In genomic region chr5:142495321-142496096, GRCm38 (mm10) we compare ENCODE assay signal across 17 mouse cellular contexts. TPM values are rescaled to one million over a fixed set of nuclear protein-coding genes. Genes with fewer than 3 reads are reported as not detected.
DNase-seq lines count a peak whose midpoint lies in the region; ATAC-seq and TF ChIP-seq lines count a peak whose summit lies in the region.
"Had no signal": no experiment of that assay in that cellular context is flagged by ENCODE, and none has a peak within 500 bp of the region (broad histone marks: within the 10 kb centered on the region; RNA-seq: fewer than 3 reads in every experiment).

No protein-coding gene starts in this region.

- no peak overlapping the region for H3K4me2 ChIP-seq in hindbrain, embryonic 16.5 days (ENCODE audit: low read length)
- no peak overlapping the region for H3K4me2 ChIP-seq in hindbrain, embryonic 11.5 days (replicated peaks; ENCODE audit: low read depth, low read length)
- no peak overlapping the region for H3K4me2 ChIP-seq in liver, postnatal 0 days (ENCODE audit: low read depth, low read length)
- H3K4me2 ChIP-seq: liver, embryonic 12.5 days; midbrain, embryonic 11.5 days; neural tube, embryonic 12.5 days had no signal

- WGBS in hindbrain, embryonic 16.5 days = 47% methylated on average over 14 of the region's 14 CpGs
- 56% methylated on average over 14 of the region's 14 CpGs for WGBS in hindbrain, embryonic 11.5 days
- WGBS in liver, postnatal 0 days (ENCODE audit: insufficient replicate concordance) = 58% methylated on average over 14 of the region's 14 CpGs

- peak; percentile 53 for DNase-seq in adrenal gland, postnatal 10 days
- no peak for DNase-seq in adrenal gland, postnatal 4 days (ENCODE audit: low spot score in 2 of 2)
- DNase-seq in hindbrain, embryonic 11.5 days (ENCODE audit: low spot score) = no peak
- DNase-seq in brain, adult 2 months (ENCODE audit: low read depth, low spot score) = peak; percentile 79
- DNase-seq in cerebellum, postnatal 14 days = peak; percentile 71 to 78
- no peak for DNase-seq in liver, postnatal 0 days
- no peak for DNase-seq in kidney, postnatal 10 days
- DNase-seq: forebrain, postnatal 0 days; gastrocnemius, postnatal 14 days; kidney, adult 9 months; lung, postnatal 10 days had no signal

- H3K27ac ChIP-seq in hindbrain, embryonic 16.5 days (ENCODE audit: low read depth, low read length) = no peak overlapping the region; the same call in 1 of the 2 replicates
- no peak overlapping the region for H3K27ac ChIP-seq in hindbrain, embryonic 11.5 days (ENCODE audit: low read depth, low read length)
- H3K27ac ChIP-seq in liver, postnatal 0 days (ENCODE audit: low read depth) = no peak overlapping the region
- H3K27ac ChIP-seq: hindbrain, embryonic 10.5 days; liver, embryonic 12.5 days; neural tube, embryonic 12.5 days had no signal

- peaks cover 13% of the 10 kb centered on the region for H3K36me3 ChIP-seq in hindbrain, embryonic 16.5 days (ENCODE audit: control insufficient read depth, insufficient read depth, low read length)
- no peaks in the 10 kb centered on the region for H3K36me3 ChIP-seq in hindbrain, embryonic 11.5 days (ENCODE audit: control insufficient read depth, insufficient read depth, low read length)
- no peaks in the 10 kb centered on the region for H3K36me3 ChIP-seq in liver, postnatal 0 days (replicated peaks; ENCODE audit: insufficient read depth, low read length)
- H3K36me3 ChIP-seq: hindbrain, embryonic 10.5 days; liver, embryonic 12.5 days; neural tube, embryonic 12.5 days had no signal

- H3K4me1 ChIP-seq in hindbrain, embryonic 16.5 days (ENCODE audit: control insufficient read depth, insufficient read depth, low read depth, low read length) = peaks cover 4% of the 10 kb centered on the region; the same call in 1 of the 2 replicates
- H3K4me1 ChIP-seq in hindbrain, embryonic 11.5 days (replicated peaks; ENCODE audit: control insufficient read depth, insufficient read depth, low read length) = no peaks in the 10 kb centered on the region
- H3K4me1 ChIP-seq in liver, postnatal 0 days (ENCODE audit: insufficient read depth) = no peaks in the 10 kb centered on the region
- H3K4me1 ChIP-seq: liver, embryonic 12.5 days had no signal

- ATAC-seq in hindbrain, embryonic 16.5 days = 0 out of 2 replicates have a peak, but pooled peaks have one; percentile 19
- no peak for ATAC-seq in hindbrain, embryonic 11.5 days (ENCODE audit: low FRiP score)
- ATAC-seq in liver, postnatal 0 days = no peak
- ATAC-seq: forebrain, postnatal 0 days; liver, embryonic 12.5 days had no signal

- H3K27me3 ChIP-seq in hindbrain, embryonic 16.5 days (replicated peaks; ENCODE audit: control insufficient read depth, insufficient read depth, low read length) = no peaks in the 10 kb centered on the region
- H3K27me3 ChIP-seq in hindbrain, embryonic 11.5 days (ENCODE audit: control insufficient read depth, insufficient read depth, low read length) = no peaks in the 10 kb centered on the region
- H3K27me3 ChIP-seq in liver, postnatal 0 days (ENCODE audit: insufficient read depth, low read length) = no peaks in the 10 kb centered on the region
- H3K27me3 ChIP-seq: neural tube, embryonic 12.5 days had no signal

- no peak overlapping the region for H3K4me3 ChIP-seq in hindbrain, embryonic 16.5 days (ENCODE audit: low read length)
- no peak overlapping the region for H3K4me3 ChIP-seq in hindbrain, embryonic 11.5 days (ENCODE audit: low read depth, low read length)
- H3K4me3 ChIP-seq in liver, postnatal 0 days (ENCODE audit: low read depth, low read length) = no peak overlapping the region
- H3K4me3 ChIP-seq: hindbrain, embryonic 10.5 days; liver, embryonic 12.5 days; neural tube, embryonic 12.5 days had no signal

- no peak for TF ChIP-seq EP300 in liver, postnatal 0 days (IDR thresholded peaks at IDR 0.05; ENCODE audit: low read depth)

- H3K9me3 ChIP-seq in hindbrain, embryonic 16.5 days (ENCODE audit: control insufficient read depth, low read length) = no peaks in the 10 kb centered on the region
- no peaks in the 10 kb centered on the region for H3K9me3 ChIP-seq in hindbrain, embryonic 11.5 days (ENCODE audit: control insufficient read depth, low read length)
- no peaks in the 10 kb centered on the region for H3K9me3 ChIP-seq in liver, postnatal 0 days (ENCODE audit: low read length)
- H3K9me3 ChIP-seq: hindbrain, embryonic 10.5 days; liver, embryonic 12.5 days; neural tube, embryonic 12.5 days had no signal

- TF ChIP-seq CTCF in liver, postnatal 0 days (IDR thresholded peaks at IDR 0.05; ENCODE audit: low read depth) = no peak

- H3K9ac ChIP-seq in hindbrain, embryonic 16.5 days (ENCODE audit: low read depth, low read length) = no peak overlapping the region
- no peak overlapping the region for H3K9ac ChIP-seq in hindbrain, embryonic 11.5 days (ENCODE audit: low read depth, low read length)
- H3K9ac ChIP-seq in liver, postnatal 0 days (replicated peaks) = no peak overlapping the region
- H3K9ac ChIP-seq: forebrain, postnatal 0 days; liver, embryonic 12.5 days; neural tube, embryonic 12.5 days had no signal

RNA-seq across cellular contexts. Expression of gene Ap5z1, which starts 31.8 kb away (rescaled TPM):
- total RNA-seq in adrenal gland, postnatal 10 days (2021) = 10 to 100 TPM; 14.0 to 18.9 TPM
- total RNA-seq in adrenal gland, postnatal 4 days (2021) = 10 to 100 TPM; 22.2 to 24.6 TPM
- polyA plus RNA-seq in hindbrain, embryonic 16.5 days (2015; fragmentation: Nextera tagmentation; extraction: Ambion mirVana) = 12.3 and 13.7 TPM in 2 replicates
- polyA plus RNA-seq in hindbrain, embryonic 11.5 days (2014; fragmentation: Nextera tagmentation; extraction: Ambion mirVana) = 9.2 and 9.6 TPM in 2 replicates
- 2.8 and 4.0 TPM in 2 replicates for polyA plus RNA-seq in liver, postnatal 0 days (2015; fragmentation: Nextera tagmentation; extraction: Ambion mirVana)

RNA-seq across cellular contexts. Expression of gene Papolb, which starts 34.4 kb away (rescaled TPM):
- under 1 TPM; 0.21 to 0.27 TPM for total RNA-seq in adrenal gland, postnatal 10 days (2021)
- under 1 TPM; 0.11 to 0.25 TPM for total RNA-seq in adrenal gland, postnatal 4 days (2021)
- polyA plus RNA-seq in hindbrain, embryonic 16.5 days (2015; fragmentation: Nextera tagmentation; extraction: Ambion mirVana) = 0.15 and 0.16 TPM in 2 replicates
- 0.12 and 0.32 TPM in 2 replicates for polyA plus RNA-seq in hindbrain, embryonic 11.5 days (2014; fragmentation: Nextera tagmentation; extraction: Ambion mirVana)
- polyA plus RNA-seq in liver, postnatal 0 days (2015; fragmentation: Nextera tagmentation; extraction: Ambion mirVana) = not detected in 2 replicates
- polyA plus RNA-seq: thymus, postnatal 0 days had no signal

RNA-seq across cellular contexts. Expression of gene Radil, which starts 55.4 kb away (rescaled TPM):
- 10 to 100 TPM in 1 of 2 experiments, 1 to 10 TPM in 1; 8.0 to 10.7 TPM for total RNA-seq in adrenal gland, postnatal 10 days (2021)
- total RNA-seq in adrenal gland, postnatal 4 days (2021) = 1 to 10 TPM; 2.6 to 4.4 TPM
- polyA plus RNA-seq in hindbrain, embryonic 16.5 days (2015; fragmentation: Nextera tagmentation; extraction: Ambion mirVana) = 24.3 and 25.0 TPM in 2 replicates
- polyA plus RNA-seq in hindbrain, embryonic 11.5 days (2014; fragmentation: Nextera tagmentation; extraction: Ambion mirVana) = 2.6 and 2.8 TPM in 2 replicates
- polyA plus RNA-seq in liver, postnatal 0 days (2015; fragmentation: Nextera tagmentation; extraction: Ambion mirVana) = 0.05 TPM in 1 of 2 replicates, not detected in the other

Comparison
In these comparisons a context has a peak if more than half of its experiments do, and no peak if none do; other contexts are left out.
1. DNase-seq: peak in adrenal gland, postnatal 10 days (single experiment), brain, adult 2 months (single experiment) and cerebellum, postnatal 14 days (2 of 2); none in adrenal gland, postnatal 4 days (0 of 2), hindbrain, embryonic 11.5 days (single experiment), liver, postnatal 0 days (single experiment) and kidney, postnatal 10 days (single experiment).